Mouse (Mus musculus) adrenal gland, adult 10 weeks (tissue): ENCODE measurements around the gene Tctex1d2. TPM values are rescaled to one million over a fixed set of nuclear protein-coding genes. Genes with fewer than 3 reads are reported as not detected.

Experiments used
- polyA plus RNA-seq: library from polyadenylated mRNA; stranded (reverse); fragments of 350-450 nt; fragmentation: Illumina TruSeq; extraction: RNeasy Lipid Tissue Mini Kit (QIAGEN cat#74804); gene quantifications from one replicate; pipeline ENCODE4 v1.2.3, GENCODE M21; 2014; ENCODE audit warnings: low read depth, low replicate concordance

Gene Tctex1d2
- 26.8 TPM for polyA plus RNA-seq

DNA sequence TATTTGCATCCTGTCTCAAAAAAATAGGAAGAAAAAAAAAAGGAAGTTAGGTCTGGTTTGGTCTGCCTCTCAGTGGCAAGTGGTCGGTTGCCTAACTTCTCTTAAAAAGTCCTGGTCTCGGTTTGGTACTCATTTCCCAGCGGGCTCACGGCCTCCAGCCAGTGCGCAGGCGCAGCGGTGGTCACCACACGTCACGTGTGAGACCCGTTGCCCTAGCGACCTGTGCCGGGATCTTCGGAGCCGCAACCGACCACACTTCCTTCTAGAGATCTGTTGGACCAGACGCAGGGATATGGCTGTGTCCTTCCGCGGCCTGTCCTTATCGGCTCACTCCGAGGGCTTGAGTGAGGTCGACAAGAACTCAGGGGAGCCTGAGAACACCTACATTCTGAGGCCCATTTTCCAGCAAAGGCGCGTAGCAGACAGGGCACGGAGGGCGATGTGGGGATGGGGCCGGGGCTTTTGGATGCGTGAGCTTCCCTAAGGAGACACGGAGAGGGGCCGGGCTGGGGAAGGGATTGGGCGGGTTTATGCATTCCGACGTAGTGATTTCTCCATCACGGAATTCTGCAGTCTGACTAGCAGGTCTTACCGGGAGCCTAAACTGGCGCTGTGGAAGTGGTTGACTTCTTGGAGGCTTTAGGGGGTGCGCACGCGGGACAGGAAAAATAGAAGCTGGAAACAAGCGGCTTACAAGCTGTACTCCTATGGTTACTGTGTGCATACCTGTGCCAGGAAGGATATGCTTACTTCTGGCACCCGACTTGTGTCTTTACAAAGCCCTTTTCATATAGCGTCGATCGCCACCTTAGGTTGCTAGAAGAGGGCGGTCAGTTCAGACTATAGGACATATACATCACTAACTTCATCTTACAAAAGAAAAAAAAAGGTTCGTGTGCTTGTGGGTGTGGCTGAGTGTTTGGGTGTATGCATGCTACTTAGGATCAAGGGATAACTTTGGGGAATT is at the start of gene Tctex1d2:
Tctex1d2 (plus strand) TSS at position 186 of the 967 bp plus-strand sequence.

DNA sequence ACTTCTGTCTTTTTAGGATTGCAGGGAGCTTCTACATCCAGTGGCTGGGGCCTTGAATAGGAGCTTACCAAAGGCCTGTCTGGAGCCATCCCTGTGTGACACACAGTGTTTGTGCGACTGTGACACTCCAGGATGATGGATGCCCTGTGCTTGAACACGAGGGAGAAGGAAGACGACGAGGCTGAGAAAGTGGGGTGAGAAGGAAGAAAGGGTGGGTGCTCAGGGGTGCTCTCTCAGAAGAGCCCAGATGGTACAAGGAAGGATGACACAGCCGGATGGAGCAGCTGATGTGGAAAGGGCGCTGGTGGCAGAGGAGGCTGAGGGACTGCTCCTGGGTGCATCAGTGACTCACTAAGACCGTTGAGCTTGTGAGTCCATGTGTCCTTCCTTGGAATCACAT is 19.2 kb upstream of the Tctex1d2 start, which contains the start of gene Tm4sf19:
Tm4sf19 (plus strand) TSS at position 240 of the 400 bp plus-strand sequence.

DNA sequence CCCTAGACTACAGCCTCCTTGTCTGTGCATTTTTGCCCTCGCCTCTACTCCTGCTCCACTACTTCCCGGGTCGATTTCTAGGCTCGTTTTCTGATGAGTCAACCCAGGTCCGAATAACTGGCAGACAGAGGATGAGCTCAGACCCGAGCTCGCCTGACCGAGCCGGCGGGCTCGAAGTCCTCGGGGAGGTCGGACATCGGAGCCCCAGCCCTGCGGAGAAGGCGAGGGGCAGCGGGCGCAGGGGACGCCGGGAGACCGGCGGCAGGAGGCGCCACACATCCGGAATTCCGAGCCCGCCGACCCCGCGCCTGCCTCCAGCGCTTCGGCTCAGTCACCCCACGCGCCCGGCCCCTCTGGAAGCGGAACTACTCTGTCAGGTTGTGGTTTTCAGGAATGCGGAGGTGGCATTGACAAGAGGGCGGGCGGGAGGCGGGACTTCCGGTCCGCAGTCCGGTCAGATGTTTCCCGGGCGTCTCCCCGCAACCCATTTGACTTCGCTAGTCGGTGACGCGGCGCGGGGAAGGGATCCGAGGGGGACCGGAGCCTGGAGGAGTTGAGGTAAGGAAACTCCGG is 11.1 kb downstream of the Tctex1d2 start, which contains the start of gene Pcyt1a:
Pcyt1a (plus strand) TSS at position 448 of the 573 bp plus-strand sequence.

Other genes starting within 250 kb of the Tctex1d2 start
- gene Bex6, start 239.9 kb upstream of the Tctex1d2 start, polyA plus RNA-seq: not detected
- gene Fbxo45, start 172.5 kb upstream of the Tctex1d2 start, polyA plus RNA-seq: 41.3 TPM
- 7.4 TPM for gene Wdr53, start 172.5 kb upstream of the Tctex1d2 start, polyA plus RNA-seq
- not detected for gene Smco1, start 148.2 kb upstream of the Tctex1d2 start, polyA plus RNA-seq
- gene Rnf168, start 142.2 kb upstream of the Tctex1d2 start, polyA plus RNA-seq: 65.7 TPM
- gene Ubxn7, start 87.4 kb upstream of the Tctex1d2 start, polyA plus RNA-seq: 79.1 TPM
- not detected for gene Tm4sf19, start 19.2 kb upstream of the Tctex1d2 start, polyA plus RNA-seq
- 61.6 TPM for gene Pcyt1a, start 11.2 kb downstream of the Tctex1d2 start, polyA plus RNA-seq
- gene Slc51a, start 68.2 kb downstream of the Tctex1d2 start, polyA plus RNA-seq: not detected
- gene Zdhhc19, start 76.6 kb downstream of the Tctex1d2 start, polyA plus RNA-seq: not detected
- gene Tfrc, start 189.2 kb downstream of the Tctex1d2 start, polyA plus RNA-seq: 70.3 TPM
- 1.2 TPM for gene Tnk2, start 224.2 kb downstream of the Tctex1d2 start, polyA plus RNA-seq